Mouse (Mus musculus): ENCODE data around the gene Olfr1342. TPM values are rescaled to one million over a fixed set of nuclear protein-coding genes. Genes with fewer than 3 reads are reported as not detected.
A peak's percentile ranks its signal among the peaks of the same experiment; 100 is the strongest.

The Olfr1342 gene
- polyA plus RNA-seq, 1 experiment from 2014 or later: not detected

DNA sequence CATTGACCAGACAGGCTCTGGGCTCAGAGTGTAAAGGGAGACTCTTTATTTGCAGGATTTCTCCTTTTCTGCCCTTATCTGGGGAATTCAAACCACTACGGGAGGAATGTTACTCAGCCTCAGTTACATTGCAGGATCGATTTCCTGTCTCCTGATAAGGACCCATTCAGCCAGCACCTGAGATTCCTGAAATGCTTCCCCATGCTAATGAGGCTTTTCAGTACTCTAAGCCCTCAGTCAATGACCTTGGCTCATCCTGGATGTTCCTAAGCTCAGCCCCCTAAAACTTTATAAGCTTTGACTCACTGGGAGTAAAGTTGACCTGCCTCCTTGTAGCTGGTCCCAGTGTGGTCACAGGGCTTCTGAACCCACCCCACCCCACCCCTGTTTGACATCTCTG lies 5.5 kb downstream of the Olfr1342 start:
- Histone ChIP-seq H3K27me3 (no peaks in the 10 kb centered on the region), H3K4me1 (0 out of 2 replicates have a peak, but pooled peaks cover 2% of the 10 kb centered on the region), H3K4me3 (no peak overlapping the region), H3K27ac (no peak overlapping the region), H3K4me2 (no peak overlapping the region), H3K36me3 (no peaks in the 10 kb centered on the region), H3K9me3 (no peaks in the 10 kb centered on the region), H3K9ac (no peak overlapping the region)
- WGBS: 40% methylated on average over 2 of the region's 2 CpGs
- no peak for ATAC-seq (ENCODE audit: insufficient number of reproducible peaks, low FRiP score, low TSS enrichment, low read depth)

DNA sequence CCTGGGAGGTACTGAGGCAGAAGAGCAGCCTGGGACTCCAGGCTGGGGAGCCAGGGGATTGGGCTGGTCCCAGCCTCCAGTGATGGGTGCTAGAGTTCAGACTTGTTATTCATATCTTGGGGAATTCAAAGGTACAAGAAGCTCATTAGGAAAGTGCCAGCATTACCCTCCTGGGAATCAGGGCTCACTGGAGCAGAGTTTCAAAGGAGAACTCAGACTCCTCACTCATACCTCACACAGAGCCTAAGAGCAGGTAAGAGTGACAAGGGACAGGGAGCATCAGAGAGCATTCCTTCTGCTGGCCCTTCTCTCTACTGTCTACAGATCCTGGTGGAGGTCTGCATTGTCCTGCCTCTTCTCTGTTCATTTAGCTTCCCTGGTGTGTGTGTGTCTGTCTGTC lies 33.9 kb downstream of the Olfr1342 start, which contains the start of gene Olfr62:
TSS of gene Olfr62 (plus strand) at position 301 of the 400 bp plus-strand sequence.
- Histone ChIP-seq H3K9me3 (no peaks in the 10 kb centered on the region), H3K27ac (no peak within 1 kb of the TSS), H3K4me1 (no peaks in the 10 kb centered on the region), H3K9ac (no peak within 1 kb of the TSS), H3K4me2 (no peak within 1 kb of the TSS), H3K4me3 (no peak within 1 kb of the TSS), H3K36me3 (no peaks in the 10 kb centered on the region), H3K27me3 (no peaks in the 10 kb centered on the region)
- ATAC-seq (ENCODE audit: insufficient number of reproducible peaks, low FRiP score, low TSS enrichment, low read depth): no peak

DNA sequence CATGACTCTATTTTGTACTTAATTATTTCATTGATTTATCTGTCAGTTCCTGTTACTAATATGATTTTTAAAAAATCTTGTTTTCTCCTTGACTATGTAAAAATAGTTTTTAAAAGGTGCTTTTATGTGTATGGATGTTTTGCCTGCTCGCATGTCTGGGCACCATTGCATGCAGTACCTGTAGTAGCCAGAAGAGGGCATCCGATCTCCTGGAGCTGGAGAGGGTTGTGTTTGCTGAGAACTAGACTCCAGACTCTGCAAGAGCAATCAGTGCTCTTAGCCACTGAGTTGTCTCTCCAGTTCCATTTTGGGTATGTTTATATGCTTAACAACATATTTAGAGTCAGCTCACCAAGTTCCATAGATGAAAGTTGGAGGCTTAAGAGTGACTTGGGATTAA lies 47.3 kb downstream of the Olfr1342 start:
- 6% methylated on average over 2 of the region's 2 CpGs for WGBS
- Histone ChIP-seq H3K9me3 (no peaks in the 10 kb centered on the region), H3K4me3 (no peak overlapping the region), H3K27ac (no peak overlapping the region), H3K4me1 (peaks cover 11% of the 10 kb centered on the region; the same call in 1 of the 2 replicates), H3K36me3 (no peaks in the 10 kb centered on the region), H3K4me2 (no peak overlapping the region), H3K9ac (no peak overlapping the region), H3K27me3 (no peaks in the 10 kb centered on the region)
- ATAC-seq (ENCODE audit: insufficient number of reproducible peaks, low FRiP score, low TSS enrichment, low read depth): no peak

DNA sequence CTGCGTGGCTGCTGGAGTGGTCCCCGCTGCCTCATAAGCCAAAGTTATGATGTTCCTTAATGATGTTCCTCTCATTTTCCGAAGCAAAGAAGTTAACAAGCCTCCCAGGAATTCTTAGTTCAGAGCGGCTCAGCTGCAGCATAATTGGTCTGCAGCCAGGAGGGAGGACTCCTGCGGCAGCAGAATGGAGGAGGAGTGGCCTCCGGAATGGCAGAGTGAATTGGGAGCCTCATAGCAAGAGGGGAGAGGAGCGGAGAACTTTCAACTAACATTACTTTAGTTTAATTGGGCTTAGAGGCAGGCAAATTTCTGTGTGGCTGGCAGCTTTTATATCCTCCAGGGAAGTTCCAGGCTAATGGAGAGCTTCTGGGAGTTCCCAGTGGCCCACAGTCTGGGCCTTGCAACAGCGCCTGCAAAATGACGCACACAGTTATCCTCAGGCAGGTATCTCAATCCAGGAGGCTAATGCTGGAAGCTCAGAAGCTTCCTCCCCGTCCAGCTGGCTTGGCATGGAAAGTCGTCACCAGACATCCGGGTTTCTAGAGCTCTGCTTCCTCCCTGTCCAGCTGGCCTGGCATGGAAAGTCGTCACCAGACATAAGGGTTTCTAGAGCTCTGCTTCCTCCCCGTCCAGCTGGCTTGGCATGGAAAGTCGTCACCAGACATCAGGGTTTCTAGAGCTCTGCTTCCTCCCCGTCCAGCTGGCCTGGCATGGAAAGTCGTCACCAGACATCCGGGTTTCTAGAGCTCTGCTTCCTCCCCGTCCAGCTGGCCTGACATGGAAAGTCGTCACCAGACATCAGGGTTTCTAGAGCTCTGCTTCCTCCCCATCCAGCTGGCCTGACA lies 50.0 kb downstream of the Olfr1342 start:
- 22% methylated on average over 20 of the region's 20 CpGs for WGBS
- peak overlapping the region; percentile 67 for H3K27ac ChIP-seq
- H3K4me2 ChIP-seq: peak overlapping the region; percentile 34
- no peak overlapping the region; the same call in 1 of the 2 replicates for H3K9ac ChIP-seq
- 0 out of 2 replicates have a peak, but pooled peaks have one; percentile 35 for ATAC-seq (ENCODE audit: insufficient number of reproducible peaks, low FRiP score, low TSS enrichment, low read depth)
- no peaks in the 10 kb centered on the region for H3K27me3 ChIP-seq
- H3K36me3 ChIP-seq: no peaks in the 10 kb centered on the region
- no peaks in the 10 kb centered on the region for H3K9me3 ChIP-seq
- peaks cover 11% of the 10 kb centered on the region; the same call in 1 of the 2 replicates for H3K4me1 ChIP-seq
- H3K4me3 ChIP-seq: peak overlapping the region; percentile 4; the same call in 1 of the 2 replicates

Other genes starting within 250 kb of the Olfr1342 start
- 0.24 and 0.62 TPM in 2 replicates for gene Mpl, start 235.2 kb downstream of the Olfr1342 start, polyA plus RNA-seq (2015; fragmentation: Nextera tagmentation; extraction: Ambion mirVana)
- 25.8 and 27.8 TPM in 2 replicates for gene Tie1, start 202.7 kb downstream of the Olfr1342 start, polyA plus RNA-seq (2015; fragmentation: Nextera tagmentation; extraction: Ambion mirVana)
- gene 2610528J11Rik, start 165.8 kb downstream of the Olfr1342 start, polyA plus RNA-seq (2015; fragmentation: Nextera tagmentation; extraction: Ambion mirVana): 13.5 and 14.2 TPM in 2 replicates
- gene Tmem125, start 148.7 kb downstream of the Olfr1342 start, polyA plus RNA-seq (2015; fragmentation: Nextera tagmentation; extraction: Ambion mirVana): 22.9 and 23.0 TPM in 2 replicates
- gene Cfap57, start 72.0 kb downstream of the Olfr1342 start, polyA plus RNA-seq (2015; fragmentation: Nextera tagmentation; extraction: Ambion mirVana): 1.7 and 2.6 TPM in 2 replicates
- 129 and 136 TPM in 2 replicates for gene Ebna1bp2, start 72.0 kb downstream of the Olfr1342 start, polyA plus RNA-seq (2015; fragmentation: Nextera tagmentation; extraction: Ambion mirVana)
- gene Olfr62, start 33.8 kb downstream of the Olfr1342 start, polyA plus RNA-seq (2015; fragmentation: Nextera tagmentation; extraction: Ambion mirVana): not detected in 2 replicates
- not detected in 2 replicates for gene Olfr1341, start 10.8 kb upstream of the Olfr1342 start, polyA plus RNA-seq (2015; fragmentation: Nextera tagmentation; extraction: Ambion mirVana)
- gene Olfr1340, start 27.4 kb upstream of the Olfr1342 start, polyA plus RNA-seq (2015; fragmentation: Nextera tagmentation; extraction: Ambion mirVana): not detected in 2 replicates
- gene Olfr1339, start 39.4 kb upstream of the Olfr1342 start, polyA plus RNA-seq (2015; fragmentation: Nextera tagmentation; extraction: Ambion mirVana): not detected in 2 replicates
- gene Olfr1338, start 66.0 kb upstream of the Olfr1342 start, polyA plus RNA-seq (2015; fragmentation: Nextera tagmentation; extraction: Ambion mirVana): not detected in 2 replicates
- gene Olfr1337, start 89.8 kb upstream of the Olfr1342 start, polyA plus RNA-seq (2015; fragmentation: Nextera tagmentation; extraction: Ambion mirVana): not detected in 2 replicates
- gene Olfr1335, start 117.2 kb upstream of the Olfr1342 start, polyA plus RNA-seq (2015; fragmentation: Nextera tagmentation; extraction: Ambion mirVana): not detected in 2 replicates
- gene Olfr1333, start 143.5 kb upstream of the Olfr1342 start, polyA plus RNA-seq (2015; fragmentation: Nextera tagmentation; extraction: Ambion mirVana): not detected in 2 replicates
- gene Olfr1331, start 171.9 kb upstream of the Olfr1342 start, polyA plus RNA-seq (2015; fragmentation: Nextera tagmentation; extraction: Ambion mirVana): not detected in 2 replicates
- not detected in 2 replicates for gene Olfr1330, start 195.8 kb upstream of the Olfr1342 start, polyA plus RNA-seq (2015; fragmentation: Nextera tagmentation; extraction: Ambion mirVana)
- not detected in 2 replicates for gene Olfr1329, start 224.7 kb upstream of the Olfr1342 start, polyA plus RNA-seq (2015; fragmentation: Nextera tagmentation; extraction: Ambion mirVana)
- gene Olfr1328, start 245.9 kb upstream of the Olfr1342 start, polyA plus RNA-seq (2015; fragmentation: Nextera tagmentation; extraction: Ambion mirVana): not detected in 2 replicates